8 mouse cellular contexts compared by ENCODE assay signal in genomic region chr8:70758616-70759561, GRCm38 (mm10). TPM values are rescaled to one million over a fixed set of nuclear protein-coding genes. Genes with fewer than 3 reads are reported as not detected.
DNase-seq lines count a peak whose midpoint lies in the region; TF ChIP-seq lines count a peak whose summit lies in the region.

No protein-coding gene starts in this region.

- TF ChIP-seq CTCF in kidney, adult 2 months (conservative IDR thresholded peaks at IDR 0.05; ENCODE audit: insufficient read depth, insufficient read length, low read depth, low read length) = no peak
- no peak for TF ChIP-seq CTCF in MEL (IDR thresholded peaks at IDR 0.05 in 2 of 3, conservative IDR thresholded peaks at IDR 0.05 in 1 of 3; ENCODE audit: control insufficient read depth in 1 of 3, insufficient read depth in 1 of 3, low read depth in 2 of 3, low read length in 3 of 3, poor library complexity in 1 of 3, severe bottlenecking in 1 of 3)

- peak; percentile 57 for DNase-seq in kidney, adult 2 months
- DNase-seq in kidney, postnatal 14 days = no peak
- peak; percentile 24 for DNase-seq in MEL (ENCODE audit: low read depth, low spot score)
- peak; percentile 15 to 26 for DNase-seq in gastrocnemius, postnatal 36 days
- peak; percentile 72 for DNase-seq in lung, postnatal 10 days
- DNase-seq in urinary bladder, postnatal 25 days (ENCODE audit: low spot score) = no peak
- no peak for DNase-seq in embryo, embryonic 9.5 days (ENCODE audit: extremely low spot score)

- H3K4me3 ChIP-seq in kidney, adult 2 months (ENCODE audit: insufficient read depth, low read depth, low read length) = no peak overlapping the region
- no peak overlapping the region for H3K4me3 ChIP-seq in MEL (ENCODE audit: control insufficient read depth in 1 of 2, insufficient read depth in 1 of 2, low read depth in 2 of 2, low read length in 2 of 2)
- H3K4me3 ChIP-seq in brown adipose tissue, adult 24 weeks (ENCODE audit: insufficient read depth, low read depth, low read length) = peak overlapping the region; percentile 70

- intact Hi-C loops in gastrocnemius, postnatal 36 days (cut with DNase I) = no loop called here

- H3K4me1 ChIP-seq in kidney, adult 2 months (ENCODE audit: control insufficient read depth, insufficient read depth, low read length) = peaks cover 17% of the 10 kb centered on the region; the same call in 1 of the 2 replicates
- H3K4me1 ChIP-seq in MEL (ENCODE audit: control insufficient read depth in 1 of 2, insufficient read depth in 2 of 2, low read length in 2 of 2) = peaks cover 8 to 28% of the 10 kb centered on the region in 2 experiments
- H3K4me1 ChIP-seq in brown adipose tissue, adult 24 weeks (ENCODE audit: control insufficient read depth, insufficient read depth, insufficient read length, low read length) = peaks cover 9% of the 10 kb centered on the region

- TF ChIP-seq EP300 in MEL (IDR thresholded peaks at IDR 0.05; ENCODE audit: low read depth in 1 of 2, low read length in 2 of 2) = no peak

- WGBS in kidney, adult 2 months = 43% methylated on average over 19 of the region's 19 CpGs

- no peaks in the 10 kb centered on the region for H3K9me3 ChIP-seq in MEL (replicated peaks; ENCODE audit: insufficient read depth, low read length)

- peaks cover 11% of the 10 kb centered on the region for H3K79me2 ChIP-seq in MEL (ENCODE audit: control insufficient read depth, insufficient read depth, low read length, poor library complexity)

- H3K27me3 ChIP-seq in kidney, adult 2 months (replicated peaks; ENCODE audit: control insufficient read depth, insufficient read depth, low read length) = no peaks in the 10 kb centered on the region
- H3K27me3 ChIP-seq in MEL (ENCODE audit: control insufficient read depth in 1 of 2, insufficient read depth in 2 of 2, low read length in 2 of 2) = no peaks in the 10 kb centered on the region

- TF ChIP-seq POLR2A in kidney, adult 2 months (IDR thresholded peaks at IDR 0.05; ENCODE audit: low read depth, low read length) = no peak
- TF ChIP-seq POLR2A in MEL (IDR thresholded peaks at IDR 0.05; ENCODE audit: control insufficient read depth in 1 of 2, insufficient read depth in 1 of 2, low read depth in 1 of 2, low read length in 2 of 2, poor library complexity in 1 of 2) = no peak

- H3K36me3 ChIP-seq in kidney, adult 2 months (ENCODE audit: control insufficient read depth, insufficient read depth, low read length) = no peaks in the 10 kb centered on the region
- H3K36me3 ChIP-seq in MEL (ENCODE audit: control insufficient read depth in 1 of 2, insufficient read depth in 2 of 2, low read length in 2 of 2) = peaks cover 0 to 19% of the 10 kb centered on the region in 2 experiments; a peak in 2 of 4 replicates

- TF ChIP-seq RAD21 in MEL (IDR thresholded peaks at IDR 0.05; ENCODE audit: low read depth, low read length) = no peak

- H3K9ac ChIP-seq in MEL (ENCODE audit: control insufficient read depth, low read depth, low read length, poor library complexity, severe bottlenecking) = no peak overlapping the region

- H3K27ac ChIP-seq in kidney, adult 2 months (ENCODE audit: insufficient read depth, low read depth, low read length) = no peak overlapping the region
- no peak overlapping the region for H3K27ac ChIP-seq in MEL (ENCODE audit: control insufficient read depth, low read depth, low read length)
- peak overlapping the region; percentile 37; the same call in 1 of the 2 replicates for H3K27ac ChIP-seq in brown adipose tissue, adult 24 weeks (replicated peaks; ENCODE audit: low read depth, low read length)

TF ChIP-seq in MEL, 35 proteins besides CTCF, POLR2A, EP300 and RAD21:
- no peak for TF ChIP-seq POLR2AphosphoS5 (IDR thresholded peaks at IDR 0.05; ENCODE audit: borderline replicate concordance, low read depth, low read length)
- no peak; the same call in 1 of the 2 replicates for TF ChIP-seq ZMIZ1 (IDR thresholded peaks at IDR 0.05; ENCODE audit: low read depth, low read length)
- no peak for TF ChIP-seq POLR2AphosphoS2 (IDR thresholded peaks at IDR 0.05; ENCODE audit: low read length)
- no peak for TF ChIP-seq TBP (IDR thresholded peaks at IDR 0.05; ENCODE audit: low read depth, low read length)
- no peak for TF ChIP-seq USF2 (IDR thresholded peaks at IDR 0.05; ENCODE audit: borderline replicate concordance in 1 of 2, insufficient read depth in 1 of 2, low read depth in 1 of 2, low read length in 2 of 2)
- no peak for TF ChIP-seq ZC3H11A (IDR thresholded peaks at IDR 0.05; ENCODE audit: low read depth, low read length)
- TF ChIP-seq MXI1 (IDR thresholded peaks at IDR 0.05; ENCODE audit: low read depth, low read length) = no peak
- no peak for TF ChIP-seq USF1 (IDR thresholded peaks at IDR 0.05; ENCODE audit: low read depth, low read length)
- TF ChIP-seq ZKSCAN1 (IDR thresholded peaks at IDR 0.05; ENCODE audit: low read depth, low read length) = no peak
- no peak for TF ChIP-seq TAL1 (IDR thresholded peaks at IDR 0.05; ENCODE audit: low read length)
- TF ChIP-seq RCOR1 (IDR thresholded peaks at IDR 0.05; ENCODE audit: low read depth, low read length) = no peak
- no peak for TF ChIP-seq MAX (IDR thresholded peaks at IDR 0.05; ENCODE audit: low read length)
- TF ChIP-seq MYC (IDR thresholded peaks at IDR 0.05; ENCODE audit: low read depth, low read length) = no peak
- no peak for TF ChIP-seq NELFE (IDR thresholded peaks at IDR 0.05; ENCODE audit: low read depth, low read length)
- TF ChIP-seq GABPA (IDR thresholded peaks at IDR 0.05; ENCODE audit: low read depth, low read length) = no peak
TF ChIP-seq in MEL: peak in this region for 0.

RNA-seq across cellular contexts. Expression of gene Mpv17l2, which starts 1.9 kb away (rescaled TPM):
- polyA plus RNA-seq in kidney, adult 2 months (2012; rRNA removed) = 73.4 and 96.3 TPM in 2 replicates
- 41.9 and 52.8 TPM in 2 replicates for total RNA-seq in MEL (2012; rRNA removed)
- 100 to 1,000 TPM in 1 of 2 experiments, not detected in 1; 102 TPM for polyA plus RNA-seq in MEL (2012; ENCODE audit: insufficient read depth in 1 of 2, insufficient read length in 2 of 2, low read depth in 1 of 2, low replicate concordance in 2 of 2, missing spikeins in 1 of 2)
- polyA plus RNA-seq in brown adipose tissue, adult 24 weeks (2012; ENCODE audit: insufficient read depth, insufficient read length, missing spikeins) = 74.5 and 79.8 TPM in 2 replicates
- total RNA-seq in gastrocnemius, postnatal 36 days (2021) = 10 to 100 TPM; 20.7 to 21.4 TPM

RNA-seq across cellular contexts. Expression of gene Rab3a, which starts 4.4 kb away (rescaled TPM):
- polyA plus RNA-seq in kidney, adult 2 months (2012; rRNA removed) = 29.7 and 31.1 TPM in 2 replicates
- total RNA-seq in MEL (2012; rRNA removed) = 1.8 TPM in 2 replicates
- 1 to 10 TPM in 1 of 2 experiments, not detected in 1; 5.6 TPM for polyA plus RNA-seq in MEL (2012; ENCODE audit: insufficient read depth in 1 of 2, insufficient read length in 2 of 2, low read depth in 1 of 2, low replicate concordance in 2 of 2, missing spikeins in 1 of 2)
- polyA plus RNA-seq in brown adipose tissue, adult 24 weeks (2012; ENCODE audit: insufficient read depth, insufficient read length, missing spikeins) = 18.1 and 21.3 TPM in 2 replicates
- total RNA-seq in gastrocnemius, postnatal 36 days (2021) = 10 to 100 TPM; 36.8 to 37.3 TPM

RNA-seq across cellular contexts. Expression of gene Pik3r2, which starts 17.6 kb away (rescaled TPM):
- 60.5 and 94.7 TPM in 2 replicates for polyA plus RNA-seq in kidney, adult 2 months (2012; rRNA removed)
- 23.7 and 25.4 TPM in 2 replicates for total RNA-seq in MEL (2012; rRNA removed)
- 10 to 100 TPM in 1 of 2 experiments, not detected in 1; 37.8 TPM for polyA plus RNA-seq in MEL (2012; ENCODE audit: insufficient read depth in 1 of 2, insufficient read length in 2 of 2, low read depth in 1 of 2, low replicate concordance in 2 of 2, missing spikeins in 1 of 2)
- polyA plus RNA-seq in brown adipose tissue, adult 24 weeks (2012; ENCODE audit: insufficient read depth, insufficient read length, missing spikeins) = 9.8 and 11.3 TPM in 2 replicates
- total RNA-seq in gastrocnemius, postnatal 36 days (2021) = 10 to 100 TPM; 14.3 to 16.1 TPM

RNA-seq across cellular contexts. Expression of gene Pde4c, which starts 35.4 kb away (rescaled TPM):
- polyA plus RNA-seq in kidney, adult 2 months (2012; rRNA removed) = 81.6 and 113 TPM in 2 replicates
- total RNA-seq in MEL (2012; rRNA removed) = 0.65 and 0.75 TPM in 2 replicates
- 1 to 10 TPM in 1 of 2 experiments, not detected in 1; 3.0 TPM for polyA plus RNA-seq in MEL (2012; ENCODE audit: insufficient read depth in 1 of 2, insufficient read length in 2 of 2, low read depth in 1 of 2, low replicate concordance in 2 of 2, missing spikeins in 1 of 2)
- 0.36 and 1.7 TPM in 2 replicates for polyA plus RNA-seq in brown adipose tissue, adult 24 weeks (2012; ENCODE audit: insufficient read depth, insufficient read length, missing spikeins)
- total RNA-seq in gastrocnemius, postnatal 36 days (2021) = 1 to 10 TPM; 1.9 to 2.1 TPM

RNA-seq across cellular contexts. Expression of gene Gm3336, which starts 40.5 kb away (rescaled TPM):
- polyA plus RNA-seq in kidney, adult 2 months (2012; rRNA removed) = 0.61 and 0.99 TPM in 2 replicates
- 0.19 and 0.20 TPM in 2 replicates for total RNA-seq in MEL (2012; rRNA removed)
- polyA plus RNA-seq in MEL (2012; ENCODE audit: insufficient read depth in 1 of 2, insufficient read length in 2 of 2, low read depth in 1 of 2, low replicate concordance in 2 of 2, missing spikeins in 1 of 2) = under 1 TPM in 1 of 2 experiments, not detected in 1; 0.72 TPM
- not detected in 2 replicates for polyA plus RNA-seq in brown adipose tissue, adult 24 weeks (2012; ENCODE audit: insufficient read depth, insufficient read length, missing spikeins)
- not detected for total RNA-seq in gastrocnemius, postnatal 36 days (2021)

Comparison
In these comparisons a context has a peak if more than half of its experiments do, and no peak if none do; other contexts are left out.
1. DNase-seq: peak in kidney, adult 2 months (single experiment), MEL (single experiment), gastrocnemius, postnatal 36 days (2 of 2) and lung, postnatal 10 days (single experiment); none in kidney, postnatal 14 days (single experiment), urinary bladder, postnatal 25 days (single experiment) and embryo, embryonic 9.5 days (single experiment).